Mouse (Mus musculus): Measurements from ENCODE around the gene Ddx19b. TPM values are rescaled to one million over a fixed set of nuclear protein-coding genes. Genes with fewer than 3 reads are reported as not detected.

Gene Ddx19b
- total and polyA plus RNA-seq, 3 experiments, result 12.6 to 14.4 (median 13.5) TPM

DNA sequence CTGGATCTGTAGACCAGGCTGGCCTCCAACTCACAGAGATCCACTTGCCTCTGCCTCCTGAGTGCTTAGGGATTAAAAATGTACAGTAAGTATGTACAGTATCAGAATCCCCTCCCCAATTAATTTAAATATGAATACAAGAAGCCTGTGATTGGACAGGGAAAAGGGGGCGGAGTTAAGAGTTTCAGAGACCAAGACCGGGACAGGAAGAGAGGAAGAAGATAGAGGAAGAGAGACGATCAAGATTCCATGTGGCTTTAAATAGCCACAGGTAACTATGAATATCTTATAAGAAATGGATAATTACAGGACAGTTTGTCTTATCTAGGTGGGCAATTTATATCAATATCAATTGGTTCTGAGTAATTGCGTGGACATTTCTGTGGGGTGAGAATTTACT is 2.0 kb downstream of the Ddx19b start:
- peak overlapping the region; percentile 56 to 66 (median 64) for H3K4me3 ChIP-seq (replicated peaks in 1 of 3; ENCODE audit: low read depth in 2 of 3, low read length in 2 of 3, poor library complexity in 1 of 3)
- peaks cover 11% of the 10 kb centered on the region for H3K79me2 ChIP-seq (replicated peaks; ENCODE audit: control insufficient read depth, extremely low read depth, insufficient read depth, poor library complexity, severe bottlenecking)
- dilution Hi-C loops (cut with MboI; ENCODE audit: extremely low pct_ligation_motif_present, extremely low pct_unique_long_range_greater_than_20kb, low sequenced_read_pairs), result no loop called here
- H3K27ac ChIP-seq (ENCODE audit: insufficient read depth, low read depth), result no peak overlapping the region
- in situ Hi-C loops (cut with MboI; ENCODE audit: low pct_ligation_motif_present, low pct_unique_long_range_greater_than_20kb, low sequenced_read_pairs), result no loop called here
- DNase-seq (ENCODE audit: extremely low read depth), result peak; percentile 89
- no peaks in the 10 kb centered on the region for H3K9me3 ChIP-seq (replicated peaks; ENCODE audit: low read length)
- H3K36me3 ChIP-seq (replicated peaks in 1 of 2; ENCODE audit: control insufficient read depth in 1 of 2, insufficient read depth in 1 of 2, low read length in 1 of 2), result peaks cover 0 to 8% of the 10 kb centered on the region in 2 experiments
- no peak for TF ChIP-seq POLR2AphosphoS2 (IDR thresholded peaks at IDR 0.05; ENCODE audit: low read depth, low read length)
- peak; percentile 58; the same call in 1 of the 2 replicates for TF ChIP-seq MEF2A (IDR thresholded peaks at IDR 0.05; ENCODE audit: borderline replicate concordance, low read depth, low read length)
- TF ChIP-seq SIN3A (IDR thresholded peaks at IDR 0.05; ENCODE audit: low read length), result no peak; the same call in 1 of the 2 replicates
- TF ChIP-seq ZKSCAN1 (IDR thresholded peaks at IDR 0.05; ENCODE audit: borderline replicate concordance, low read depth, low read length), result no peak
- TF ChIP-seq HCFC1 (IDR thresholded peaks at IDR 0.05; ENCODE audit: low read depth, low read length), result peak; percentile 22; the same call in 1 of the 2 replicates
- no peak for TF ChIP-seq MAFK (IDR thresholded peaks at IDR 0.05; ENCODE audit: insufficient replicate concordance, low read length)
- no peak for TF ChIP-seq ZNF384 (IDR thresholded peaks at IDR 0.05; ENCODE audit: low read depth, low read length)
- peak; percentile 55; the same call in 1 of the 2 replicates for TF ChIP-seq POLR2A (IDR thresholded peaks at IDR 0.05; ENCODE audit: low read depth, low read length)
- TF ChIP-seq TCF12 (IDR thresholded peaks at IDR 0.05; ENCODE audit: low read depth, low read length), result peak; percentile 50; the same call in 1 of the 2 replicates
- no peak for TF ChIP-seq MXI1 (IDR thresholded peaks at IDR 0.05; ENCODE audit: low read depth, low read length)
- no peak for TF ChIP-seq RCOR1 (conservative IDR thresholded peaks at IDR 0.05; ENCODE audit: low read depth, low read length)
- no peak for TF ChIP-seq MAZ (IDR thresholded peaks at IDR 0.05; ENCODE audit: low read depth, low read length)
- no peak for TF ChIP-seq EP300 (IDR thresholded peaks at IDR 0.05; ENCODE audit: low read length)
- no peak for TF ChIP-seq CHD1 (IDR thresholded peaks at IDR 0.05; ENCODE audit: low read depth, low read length)
- no peak for TF ChIP-seq E2F4 (IDR thresholded peaks at IDR 0.05; ENCODE audit: insufficient replicate concordance, low read depth, low read length)
- TF ChIP-seq ZC3H11A (IDR thresholded peaks at IDR 0.05; ENCODE audit: low read depth, low read length), result no peak
- no peak for TF ChIP-seq JUND (conservative IDR thresholded peaks at IDR 0.05; ENCODE audit: low read depth, low read length)
- TF ChIP-seq MYC (IDR thresholded peaks at IDR 0.05; ENCODE audit: low read depth, low read length), result no peak; the same call in 1 of the 2 replicates
- peak; percentile 59; the same call in 1 of the 2 replicates for TF ChIP-seq ELF1 (IDR thresholded peaks at IDR 0.05; ENCODE audit: low read depth, low read length)
- no peak for TF ChIP-seq SMC3 (IDR thresholded peaks at IDR 0.05; ENCODE audit: low read depth, low read length)
- TF ChIP-seq ZMIZ1 (IDR thresholded peaks at IDR 0.05; ENCODE audit: low read depth, low read length), result no peak
- TF ChIP-seq ETS1 (conservative IDR thresholded peaks at IDR 0.05; ENCODE audit: low read depth, low read length), result no peak
- no peak for TF ChIP-seq UBTF (IDR thresholded peaks at IDR 0.05; ENCODE audit: low read depth, low read length)
- no peak for TF ChIP-seq PAX5 (IDR thresholded peaks at IDR 0.05; ENCODE audit: low read length)
- TF ChIP-seq USF1 (IDR thresholded peaks at IDR 0.05; ENCODE audit: low read depth, low read length), result no peak
- no peak for TF ChIP-seq JUN (IDR thresholded peaks at IDR 0.05; ENCODE audit: insufficient read depth, low read depth, low read length)
- no peak for TF ChIP-seq BHLHE40 (IDR thresholded peaks at IDR 0.05; ENCODE audit: low read depth, low read length)
- TF ChIP-seq RAD21 (IDR thresholded peaks at IDR 0.05; ENCODE audit: low read depth, low read length), result no peak
- TF ChIP-seq CHD2 (IDR thresholded peaks at IDR 0.05; ENCODE audit: low read length), result no peak
- no peak for TF ChIP-seq NRF1 (IDR thresholded peaks at IDR 0.05; ENCODE audit: low read depth, low read length)
- no peak for TF ChIP-seq USF2 (conservative IDR thresholded peaks at IDR 0.05; ENCODE audit: low read depth, low read length)
- TF ChIP-seq MAX (IDR thresholded peaks at IDR 0.05; ENCODE audit: low read length), result no peak; the same call in 1 of the 2 replicates
- no peak for TF ChIP-seq CTCF (conservative IDR thresholded peaks at IDR 0.05 in 1 of 2, IDR thresholded peaks at IDR 0.05 in 1 of 2; ENCODE audit: low read depth in 2 of 2, low read length in 2 of 2)
- no peak for TF ChIP-seq GABPA (IDR thresholded peaks at IDR 0.05; ENCODE audit: insufficient replicate concordance, low read depth, low read length)
- TF ChIP-seq KAT2A (IDR thresholded peaks at IDR 0.05; ENCODE audit: insufficient replicate concordance, low read length), result no peak
- peak; percentile 90 for TF ChIP-seq TBP (conservative IDR thresholded peaks at IDR 0.05; ENCODE audit: low read depth, low read length)
- TF ChIP-seq IRF4 (IDR thresholded peaks at IDR 0.05; ENCODE audit: low read depth, low read length), result no peak; the same call in 1 of the 2 replicates
- 0 out of 2 replicates have a peak, but pooled peaks have one; percentile 27 for TF ChIP-seq NELFE (IDR thresholded peaks at IDR 0.05; ENCODE audit: low read depth, low read length)
- peaks cover 0 to 22% of the 10 kb centered on the region in 2 experiments; a peak in 3 of 4 replicates for H3K4me1 ChIP-seq (ENCODE audit: control insufficient read depth in 1 of 2, insufficient read depth in 2 of 2)
- H3K4me2 ChIP-seq (ENCODE audit: insufficient read depth, low read depth, poor library complexity, severe bottlenecking), result peak overlapping the region; percentile 72
- H3K27me3 ChIP-seq (replicated peaks), result no peaks in the 10 kb centered on the region
- peak overlapping the region; percentile 87 for H3K9ac ChIP-seq (ENCODE audit: insufficient read depth, low read depth)

Measured in CH12.LX (cell line).